Mouse (Mus musculus) heart, embryonic 16.5 days (tissue): ENCODE results near the gene Inpp4b. TPM values are rescaled to one million over a fixed set of nuclear protein-coding genes. Genes with fewer than 3 reads are reported as not detected.

Experiments used
- ATAC-seq: fragments of 200-750 bp; cut with Nextera tagmentation; replicated peaks from 2 replicates; pipeline ENCODE4 v1.8.0; 2017; ENCODE audit warnings: moderate number of reproducible peaks; ENCODE audit not compliant: insufficient read depth, low FRiP score; ENCODE audit errors: extremely low read depth
- H3K27ac ChIP-seq: fragments of 300-500 bp; sonication (generic); 2 replicates; pipeline ENCODE4 v1.5.1; 2014; ENCODE audit warnings: mild to moderate bottlenecking, low read length, control low read depth, moderate library complexity
- H3K27me3 ChIP-seq: fragments of 300-500 bp; sonication (generic); 2 replicates; pipeline ENCODE4 v1.6.1; 2014; ENCODE audit warnings: low read length, mixed read lengths; ENCODE audit not compliant: control insufficient read depth, insufficient read depth
- H3K36me3 ChIP-seq: fragments of 300-500 bp; sonication (generic); 2 replicates; pipeline ENCODE4 v1.6.1; 2014; ENCODE audit not compliant: control insufficient read depth, insufficient read depth
- H3K4me1 ChIP-seq: fragments of 300-500 bp; sonication (generic); 2 replicates; pipeline ENCODE4 v1.6.1; 2014; ENCODE audit warnings: low read length, mixed read lengths; ENCODE audit not compliant: control insufficient read depth, insufficient read depth
- H3K4me2 ChIP-seq: fragments of 300-500 bp; sonication (generic); 2 replicates; pipeline ENCODE4 v1.6.1; 2014; ENCODE audit warnings: low read depth, mild to moderate bottlenecking, control low read depth, low read length
- H3K4me3 ChIP-seq: fragments of 300-500 bp; sonication (generic); 2 replicates; pipeline ENCODE4 v1.5.1; 2014; ENCODE audit warnings: mild to moderate bottlenecking, control low read depth, low read length
- H3K9ac ChIP-seq: fragments of 300-500 bp; sonication (generic); 2 replicates; pipeline ENCODE4 v1.6.1; 2014; ENCODE audit warnings: low read length, control low read depth
- H3K9me3 ChIP-seq: fragments of 300-500 bp; sonication (generic); replicated peaks from 2 replicates; pipeline ENCODE4 v1.6.1; 2016; ENCODE audit warnings: low read length; ENCODE audit not compliant: control insufficient read depth
- WGBS: fragments of 180-500 bp; shearing (Covaris S2); extraction: QIAGEN DNeasy Blood & Tissue Kit; methylation state at CpG from one replicate; pipeline ENCODE4 v1.1.7; 2014; 5-methylcytosine and 5-hydroxymethylcytosine counted together
- polyA plus RNA-seq: library from polyadenylated mRNA; unstranded; fragments of >200 nt; fragmentation: Nextera tagmentation; extraction: Ambion mirVana; gene quantifications from 2 replicates; pipeline ENCODE4 v1.2.1, GENCODE M21; 2015

Gene Inpp4b
- polyA plus RNA-seq, 1 experiment from 2014 or later, result 12.2 TPM

GRCm38 (mm10) chr8:81360518-81360917 is 18.2 kb downstream of the Inpp4b start:
- no peaks in the 10 kb centered on the region for H3K36me3 ChIP-seq
- no peaks in the 10 kb centered on the region for H3K9me3 ChIP-seq
- 68% methylated on average over 2 of the region's 2 CpGs for WGBS
- no peak overlapping the region for H3K27ac ChIP-seq
- ATAC-seq, result no peak
- no peaks in the 10 kb centered on the region for H3K4me1 ChIP-seq
- no peaks in the 10 kb centered on the region for H3K27me3 ChIP-seq
- H3K4me2 ChIP-seq, result no peak overlapping the region
- no peak overlapping the region for H3K9ac ChIP-seq
- H3K4me3 ChIP-seq, result no peak overlapping the region

DNA sequence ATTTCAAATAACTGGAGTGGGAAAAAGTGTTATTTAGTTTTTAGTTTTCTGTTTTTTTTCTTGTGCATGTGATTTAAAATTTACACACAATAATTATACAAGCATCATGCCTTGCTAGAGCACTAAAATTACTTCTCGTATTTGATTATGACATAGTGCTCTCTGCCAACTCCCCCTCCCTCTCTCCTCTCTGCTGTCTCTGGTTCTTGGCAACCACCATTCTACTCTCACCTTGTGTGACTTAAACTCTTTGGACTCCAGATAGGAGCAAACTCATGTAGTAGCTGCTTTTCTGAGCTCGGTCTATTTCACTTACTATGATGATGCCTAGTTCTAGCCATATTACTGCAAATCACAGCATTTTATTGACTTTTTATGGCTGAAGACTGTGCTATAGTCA is 18.8 kb downstream of the Inpp4b start:
- Histone ChIP-seq H3K9ac (no peak overlapping the region), H3K27ac (no peak overlapping the region), H3K36me3 (no peaks in the 10 kb centered on the region), H3K4me3 (no peak overlapping the region), H3K27me3 (no peaks in the 10 kb centered on the region), H3K9me3 (no peaks in the 10 kb centered on the region), H3K4me1 (no peaks in the 10 kb centered on the region), H3K4me2 (no peak overlapping the region)
- 56% methylated on average over 2 of the region's 2 CpGs for WGBS
- ATAC-seq, result no peak

DNA sequence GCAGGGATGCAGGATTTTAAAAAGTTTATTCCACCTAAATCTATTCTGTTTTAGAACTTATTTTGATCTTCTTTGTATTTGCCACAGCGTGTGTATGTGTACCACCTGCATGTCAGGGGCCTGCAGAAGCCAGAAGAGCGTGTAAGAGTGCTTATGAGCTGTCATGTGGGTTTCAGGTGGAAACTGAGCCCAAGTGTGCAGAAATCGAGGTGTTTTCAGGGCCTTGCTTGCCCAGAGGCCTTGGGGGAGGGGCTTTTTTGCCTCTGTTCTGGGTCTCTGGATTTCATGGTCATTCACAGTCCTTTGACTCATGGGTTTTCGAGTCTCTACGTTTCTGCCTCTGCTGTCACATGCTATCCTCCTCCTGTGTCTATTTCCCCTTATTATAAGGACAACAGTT is 28.3 kb downstream of the Inpp4b start:
- Histone ChIP-seq H3K4me2 (no peak overlapping the region), H3K27ac (no peak overlapping the region), H3K27me3 (no peaks in the 10 kb centered on the region), H3K9ac (no peak overlapping the region), H3K36me3 (no peaks in the 10 kb centered on the region), H3K4me3 (no peak overlapping the region), H3K9me3 (0 out of 2 replicates have a peak, but pooled peaks cover 2% of the 10 kb centered on the region), H3K4me1 (no peaks in the 10 kb centered on the region)
- ATAC-seq, result no peak
- WGBS, result 70% methylated on average over 5 of the region's 5 CpGs

DNA sequence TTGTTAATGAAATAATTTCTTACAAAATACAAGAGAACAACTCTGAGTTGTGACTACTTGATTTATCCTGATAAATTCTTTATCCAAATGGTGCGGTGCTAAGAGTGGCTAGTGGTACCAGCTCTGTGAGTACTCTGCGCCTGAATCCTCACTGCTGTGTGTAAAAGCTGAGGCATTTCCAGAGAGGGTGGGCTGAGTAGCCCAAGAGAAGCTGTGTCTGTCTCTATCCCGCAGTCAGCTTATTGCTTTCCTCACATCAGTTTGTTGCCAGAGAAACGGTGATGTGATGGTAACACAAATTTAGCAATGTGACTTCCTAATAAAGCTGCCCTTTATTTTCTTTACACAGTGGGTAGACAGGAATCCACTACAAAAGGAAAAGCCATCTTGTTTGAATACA is 29.5 kb downstream of the Inpp4b start:
- no peak overlapping the region for H3K27ac ChIP-seq
- H3K9ac ChIP-seq, result no peak overlapping the region
- H3K4me2 ChIP-seq, result no peak overlapping the region
- 0 out of 2 replicates have a peak, but pooled peaks cover 2% of the 10 kb centered on the region for H3K9me3 ChIP-seq
- no peak for ATAC-seq
- no peaks in the 10 kb centered on the region for H3K27me3 ChIP-seq
- no peak overlapping the region for H3K4me3 ChIP-seq
- no peaks in the 10 kb centered on the region for H3K4me1 ChIP-seq
- H3K36me3 ChIP-seq, result no peaks in the 10 kb centered on the region
- WGBS, result 67% methylated on average over 4 of the region's 4 CpGs

GRCm38 (mm10) chr8:81374877-81375475 is 32.6 kb downstream of the Inpp4b start:
- H3K9ac ChIP-seq, result no peak overlapping the region
- H3K36me3 ChIP-seq, result no peaks in the 10 kb centered on the region
- no peak for ATAC-seq
- no peaks in the 10 kb centered on the region for H3K9me3 ChIP-seq
- H3K27ac ChIP-seq, result no peak overlapping the region
- no peaks in the 10 kb centered on the region for H3K4me1 ChIP-seq
- no peak overlapping the region for H3K4me3 ChIP-seq
- no peaks in the 10 kb centered on the region for H3K27me3 ChIP-seq
- 75% methylated on average over 4 of the region's 4 CpGs for WGBS
- no peak overlapping the region for H3K4me2 ChIP-seq

- Histone ChIP-seq H3K9ac (no peak overlapping the region), H3K27me3 (no peaks in the 10 kb centered on the region), H3K4me2 (no peak overlapping the region), H3K27ac (no peak overlapping the region), H3K36me3 (no peaks in the 10 kb centered on the region), H3K4me1 (no peaks in the 10 kb centered on the region), H3K9me3 (no peaks in the 10 kb centered on the region), H3K4me3 (no peak overlapping the region)
- no peak for ATAC-seq
- 83% methylated on average over 6 of the region's 6 CpGs for WGBS
Observed at GRCm38 (mm10) chr8:81388953-81389352, 46.6 kb downstream of the Inpp4b start.

GRCm38 (mm10) chr8:81399071-81399470 is 56.7 kb downstream of the Inpp4b start:
- Histone ChIP-seq H3K9me3 (no peaks in the 10 kb centered on the region), H3K4me1 (no peaks in the 10 kb centered on the region), H3K27me3 (no peaks in the 10 kb centered on the region), H3K4me3 (no peak overlapping the region), H3K36me3 (no peaks in the 10 kb centered on the region), H3K27ac (no peak overlapping the region), H3K4me2 (no peak overlapping the region), H3K9ac (no peak overlapping the region)
- no peak for ATAC-seq

DNA sequence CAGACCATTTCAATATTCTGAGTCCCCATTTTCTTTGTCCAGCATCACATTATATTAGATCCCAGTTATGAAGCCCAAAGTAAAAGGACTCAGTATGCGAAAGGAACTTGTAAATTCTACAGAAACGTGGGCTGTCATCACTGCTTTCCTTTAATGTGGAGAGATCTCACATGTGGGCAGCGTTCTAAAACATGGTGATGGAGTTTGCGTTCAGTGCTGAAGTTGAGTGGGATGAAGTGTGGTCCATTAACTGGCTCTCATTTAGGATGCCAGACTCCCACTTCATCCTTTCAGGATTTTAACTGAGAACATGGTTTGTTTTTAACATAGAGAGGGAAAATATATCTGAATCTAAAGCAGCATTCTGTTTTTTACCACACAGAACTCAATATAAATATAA is 57.1 kb downstream of the Inpp4b start:
- 71% methylated on average over 4 of the region's 4 CpGs for WGBS
- Histone ChIP-seq H3K4me1 (no peaks in the 10 kb centered on the region), H3K27me3 (no peaks in the 10 kb centered on the region), H3K36me3 (no peaks in the 10 kb centered on the region), H3K4me2 (no peak overlapping the region), H3K9me3 (no peaks in the 10 kb centered on the region), H3K27ac (no peak overlapping the region), H3K9ac (no peak overlapping the region), H3K4me3 (no peak overlapping the region)
- no peak for ATAC-seq

GRCm38 (mm10) chr8:81412707-81413106 is 70.4 kb downstream of the Inpp4b start:
- WGBS, result 77% methylated on average over 2 of the region's 2 CpGs
- no peaks in the 10 kb centered on the region for H3K9me3 ChIP-seq

More at GRCm38 (mm10) chr8:81412707-81413106, 70.4 kb downstream of the Inpp4b start:
- H3K4me1 ChIP-seq, result no peaks in the 10 kb centered on the region
- no peak overlapping the region for H3K4me2 ChIP-seq
- H3K36me3 ChIP-seq, result no peaks in the 10 kb centered on the region
- no peak overlapping the region for H3K4me3 ChIP-seq
- no peak for ATAC-seq
- H3K27ac ChIP-seq, result no peak overlapping the region
- H3K27me3 ChIP-seq, result no peaks in the 10 kb centered on the region
- no peak overlapping the region for H3K9ac ChIP-seq
